Mouse (Mus musculus): ENCODE measurements around the gene Col20a1. TPM values are rescaled to one million over a fixed set of nuclear protein-coding genes. Genes with fewer than 3 reads are reported as not detected.
A peak's percentile ranks its signal among the peaks of the same experiment; 100 is the strongest.

Col20a1 gene
- polyA plus RNA-seq (2015; fragmentation: Nextera tagmentation; extraction: Ambion mirVana): 1.4 and 1.6 TPM in 2 replicates

DNA sequence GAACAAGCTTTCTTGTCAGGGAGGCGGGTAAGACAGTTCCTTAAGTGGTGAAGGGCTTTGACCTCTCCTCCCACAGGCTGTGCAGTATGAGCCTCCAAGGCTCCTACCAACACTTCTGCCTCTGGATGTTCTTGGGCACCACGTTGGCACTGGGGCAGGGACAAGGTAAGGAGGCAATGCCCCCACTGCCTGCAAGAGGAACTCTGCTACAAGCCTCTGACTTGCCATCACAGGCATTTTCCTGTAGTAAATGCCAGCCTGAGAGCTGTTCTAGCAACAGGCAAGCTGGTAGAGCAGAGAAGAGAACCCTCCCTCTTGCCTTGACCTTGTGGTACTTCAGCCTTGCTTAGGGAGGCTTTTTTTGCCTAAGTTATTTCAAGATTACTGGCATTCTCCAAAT is at the start of gene Col20a1:
TSS of gene Col20a1 (plus strand) at position 87 of the 400 bp plus-strand sequence.
- H3K27me3 ChIP-seq: no peaks in the 10 kb centered on the region
- H3K4me3 ChIP-seq: no peak within 1 kb of the TSS
- H3K4me1 ChIP-seq: peaks cover 4% of the 10 kb centered on the region; the same call in 1 of the 2 replicates
- H3K27ac ChIP-seq: no peak within 1 kb of the TSS
- H3K36me3 ChIP-seq: peaks cover 30% of the 10 kb centered on the region
- ATAC-seq (ENCODE audit: low FRiP score, low read depth): no peak
- WGBS: 65% methylated on average over 2 of the region's 2 CpGs
- H3K9me3 ChIP-seq: no peaks in the 10 kb centered on the region
- H3K9ac ChIP-seq: no peak within 1 kb of the TSS
- no peak within 1 kb of the TSS for H3K4me2 ChIP-seq (replicated peaks)

GRCm38 (mm10) chr2:180940187-180940586 is 46.1 kb upstream of the Col20a1 start:
- H3K4me2 ChIP-seq (replicated peaks): no peak overlapping the region
- 0 out of 2 replicates have a peak, but pooled peaks cover 2% of the 10 kb centered on the region for H3K27me3 ChIP-seq
- H3K4me3 ChIP-seq: no peak overlapping the region
- no peaks in the 10 kb centered on the region for H3K4me1 ChIP-seq
- no peaks in the 10 kb centered on the region for H3K9me3 ChIP-seq
- no peak overlapping the region for H3K9ac ChIP-seq
- H3K36me3 ChIP-seq: no peaks in the 10 kb centered on the region
- ATAC-seq (ENCODE audit: low FRiP score, low read depth): no peak
- no peak overlapping the region for H3K27ac ChIP-seq

DNA sequence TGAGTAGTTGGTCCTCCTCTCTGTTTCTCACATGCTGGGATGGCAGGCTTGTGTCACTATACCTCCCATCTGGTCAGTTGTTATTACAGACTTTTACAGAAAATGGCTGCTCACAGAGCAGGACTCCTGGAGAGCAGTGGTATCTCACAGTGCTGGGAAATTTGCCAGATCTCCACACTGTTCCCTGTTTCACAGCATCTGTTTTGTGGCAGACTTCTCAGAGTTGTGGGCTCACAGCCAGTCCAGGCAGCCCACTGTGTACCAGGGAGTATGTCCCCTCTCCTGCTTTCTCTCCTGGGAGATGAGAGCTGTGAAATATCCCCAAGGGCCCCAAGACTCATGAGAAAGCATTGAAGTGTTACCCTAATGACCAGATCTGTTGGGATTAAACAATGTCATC is 44.5 kb upstream of the Col20a1 start:
- Histone ChIP-seq H3K27ac (no peak overlapping the region), H3K4me3 (no peak overlapping the region), H3K27me3 (0 out of 2 replicates have a peak, but pooled peaks cover 2% of the 10 kb centered on the region), H3K36me3 (no peaks in the 10 kb centered on the region), H3K9ac (no peak overlapping the region), H3K9me3 (no peaks in the 10 kb centered on the region), H3K4me1 (no peaks in the 10 kb centered on the region), H3K4me2 (replicated peaks) (no peak overlapping the region)
- no peak for ATAC-seq (ENCODE audit: low FRiP score, low read depth)

DNA sequence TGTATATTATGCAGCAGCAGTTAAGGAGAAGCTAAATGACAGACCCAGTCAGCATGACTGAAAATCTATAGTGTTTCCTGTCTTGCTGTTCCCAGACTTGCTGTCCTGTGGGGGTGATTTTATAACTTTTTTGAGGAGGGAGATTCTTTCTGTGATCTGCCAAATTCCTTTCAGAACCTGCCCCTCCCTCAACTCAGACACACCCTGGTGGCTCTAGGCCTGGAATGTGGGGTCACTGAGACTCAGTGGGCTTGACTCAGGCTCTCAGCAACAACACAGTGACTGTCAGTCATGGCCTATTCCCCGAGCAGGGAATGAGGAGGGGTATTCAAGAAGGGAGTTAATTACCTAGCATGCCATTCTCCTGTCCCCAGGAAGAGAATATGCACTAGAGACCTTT is 36.4 kb upstream of the Col20a1 start:
- H3K27ac ChIP-seq: no peak overlapping the region
- 14% methylated on average over 1 of the region's 1 CpGs for WGBS
- no peak for ATAC-seq (ENCODE audit: low FRiP score, low read depth)
- no peak overlapping the region for H3K9ac ChIP-seq
- H3K9me3 ChIP-seq: no peaks in the 10 kb centered on the region
- peaks cover 23% of the 10 kb centered on the region for H3K27me3 ChIP-seq
- H3K4me1 ChIP-seq: peaks cover 23% of the 10 kb centered on the region
- no peaks in the 10 kb centered on the region for H3K36me3 ChIP-seq
- no peak overlapping the region for H3K4me3 ChIP-seq
- no peak overlapping the region for H3K4me2 ChIP-seq (replicated peaks)

DNA sequence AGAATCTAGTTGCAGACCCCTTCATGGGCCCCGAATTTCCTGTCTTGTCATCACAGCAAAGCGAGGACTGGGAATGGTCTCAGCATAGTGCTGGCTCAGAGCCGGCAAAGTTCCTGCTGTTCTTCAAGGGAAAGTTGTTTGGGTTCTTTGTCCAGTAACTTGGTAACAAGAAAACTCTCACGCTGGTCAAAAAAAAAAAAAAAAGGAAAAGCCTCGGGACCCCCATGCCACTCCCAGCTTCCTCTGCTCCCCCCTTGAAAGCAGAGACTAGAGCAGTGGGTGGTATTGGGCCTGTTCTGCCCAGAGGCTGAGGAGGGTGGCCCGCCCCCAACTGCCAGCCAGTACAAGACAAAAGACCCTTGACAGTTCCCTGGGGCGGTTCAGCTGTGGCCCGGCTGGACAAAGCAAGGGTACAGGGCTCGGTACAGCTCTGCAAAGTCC is 33.6 kb upstream of the Col20a1 start:
- ATAC-seq (ENCODE audit: low FRiP score, low read depth): no peak
- H3K4me2 ChIP-seq (replicated peaks): peak overlapping the region; percentile 91
- H3K9ac ChIP-seq: 0 out of 2 replicates have a peak overlapping the region, but pooled peaks have one; percentile 4
- no peaks in the 10 kb centered on the region for H3K9me3 ChIP-seq
- H3K4me1 ChIP-seq: peaks cover 27% of the 10 kb centered on the region
- no peaks in the 10 kb centered on the region for H3K36me3 ChIP-seq
- H3K27me3 ChIP-seq: peaks cover 41% of the 10 kb centered on the region
- 14% methylated on average over 9 of the region's 9 CpGs for WGBS
- no peak overlapping the region for H3K4me3 ChIP-seq
- no peak overlapping the region for H3K27ac ChIP-seq

DNA sequence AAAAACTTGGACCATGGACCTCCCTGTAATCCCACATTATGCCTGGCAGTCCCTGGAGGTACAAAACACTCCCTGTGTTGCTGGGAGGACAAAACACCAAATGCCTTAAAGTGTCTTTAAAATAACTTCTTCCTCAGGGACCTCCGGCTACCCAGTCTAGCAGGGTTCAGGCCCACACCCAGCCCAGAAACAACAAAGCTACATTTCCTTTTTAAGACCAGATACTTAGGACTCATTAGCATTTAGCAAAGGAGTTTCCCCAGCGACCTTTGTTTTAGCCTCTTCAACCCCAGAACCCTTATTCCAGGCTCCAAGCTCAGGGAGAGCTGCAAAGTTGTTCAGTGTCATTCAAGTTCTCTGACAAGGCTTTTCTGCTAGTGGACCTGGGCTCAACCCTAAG is 32.7 kb upstream of the Col20a1 start:
- Histone ChIP-seq H3K9ac (peak overlapping the region; percentile 70; the same call in 1 of the 2 replicates), H3K27ac (no peak overlapping the region; the same call in 1 of the 2 replicates), H3K4me1 (peaks cover 27% of the 10 kb centered on the region), H3K4me3 (peak overlapping the region; percentile 56), H3K36me3 (no peaks in the 10 kb centered on the region), H3K4me2 (replicated peaks) (peak overlapping the region; percentile 91), H3K9me3 (no peaks in the 10 kb centered on the region), H3K27me3 (peaks cover 41% of the 10 kb centered on the region)
- WGBS: 34% methylated on average over 2 of the region's 2 CpGs
- no peak for ATAC-seq (ENCODE audit: low FRiP score, low read depth)

- Histone ChIP-seq H3K9ac (peak within 1 kb of the TSS; percentile 70), H3K4me1 (peaks cover 27% of the 10 kb centered on the region), H3K4me3 (peak within 1 kb of the TSS; percentile 56), H3K36me3 (no peaks in the 10 kb centered on the region), H3K4me2 (replicated peaks) (peak within 1 kb of the TSS; percentile 91), H3K27me3 (peaks cover 41% of the 10 kb centered on the region), H3K9me3 (no peaks in the 10 kb centered on the region), H3K27ac (no peak within 1 kb of the TSS; the same call in 1 of the 2 replicates)
- under 1% methylated on average over 52 of the region's 52 CpGs for WGBS
- peak; percentile 93 for ATAC-seq (ENCODE audit: low FRiP score, low read depth)
Measured at GRCm38 (mm10) chr2:180954061-180955047, 32.0 kb upstream of the Col20a1 start, which contains the start of gene Nkain4. TSS of gene Nkain4 (minus strand) at chr2:180954699.

DNA sequence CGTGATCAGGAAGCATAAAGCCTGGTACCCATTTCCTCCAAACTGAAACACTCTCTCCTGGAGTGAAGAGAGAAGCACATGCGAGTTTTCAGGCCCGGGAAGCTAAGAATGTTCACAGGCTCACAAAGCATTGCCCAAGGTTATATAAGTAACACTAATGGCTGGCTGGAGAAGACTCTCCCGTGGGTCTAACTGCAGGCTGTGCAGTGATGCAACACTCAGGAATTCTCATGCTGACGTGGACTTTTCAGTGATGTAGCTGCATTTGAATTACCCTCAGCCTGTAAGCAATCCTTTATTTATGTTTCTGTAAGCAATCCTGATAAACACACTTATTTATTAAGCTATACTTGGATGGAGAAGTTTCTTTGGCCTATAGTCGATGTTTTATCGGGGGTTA is 26.7 kb upstream of the Col20a1 start:
- Histone ChIP-seq H3K9me3 (no peaks in the 10 kb centered on the region), H3K4me2 (replicated peaks) (no peak overlapping the region), H3K4me1 (peaks cover 7% of the 10 kb centered on the region; the same call in 1 of the 2 replicates), H3K9ac (no peak overlapping the region), H3K27me3 (peaks cover 21% of the 10 kb centered on the region), H3K4me3 (no peak overlapping the region), H3K27ac (no peak overlapping the region), H3K36me3 (no peaks in the 10 kb centered on the region)
- 68% methylated on average over 7 of the region's 7 CpGs for whole genome bisulfite sequencing
- no peak for ATAC-seq (ENCODE audit: low FRiP score, low read depth)

- Histone ChIP-seq H3K4me2 (replicated peaks) (no peak overlapping the region), H3K27ac (no peak overlapping the region), H3K4me1 (peaks cover 2% of the 10 kb centered on the region; the same call in 1 of the 2 replicates), H3K9ac (no peak overlapping the region), H3K9me3 (no peaks in the 10 kb centered on the region), H3K36me3 (no peaks in the 10 kb centered on the region), H3K27me3 (peaks cover 16% of the 10 kb centered on the region), H3K4me3 (no peak overlapping the region)
- ATAC-seq (ENCODE audit: low FRiP score, low read depth): no peak
- 62% methylated on average over 3 of the region's 3 CpGs for WGBS
Measured at GRCm38 (mm10) chr2:180960187-180960586, 26.1 kb upstream of the Col20a1 start.

DNA sequence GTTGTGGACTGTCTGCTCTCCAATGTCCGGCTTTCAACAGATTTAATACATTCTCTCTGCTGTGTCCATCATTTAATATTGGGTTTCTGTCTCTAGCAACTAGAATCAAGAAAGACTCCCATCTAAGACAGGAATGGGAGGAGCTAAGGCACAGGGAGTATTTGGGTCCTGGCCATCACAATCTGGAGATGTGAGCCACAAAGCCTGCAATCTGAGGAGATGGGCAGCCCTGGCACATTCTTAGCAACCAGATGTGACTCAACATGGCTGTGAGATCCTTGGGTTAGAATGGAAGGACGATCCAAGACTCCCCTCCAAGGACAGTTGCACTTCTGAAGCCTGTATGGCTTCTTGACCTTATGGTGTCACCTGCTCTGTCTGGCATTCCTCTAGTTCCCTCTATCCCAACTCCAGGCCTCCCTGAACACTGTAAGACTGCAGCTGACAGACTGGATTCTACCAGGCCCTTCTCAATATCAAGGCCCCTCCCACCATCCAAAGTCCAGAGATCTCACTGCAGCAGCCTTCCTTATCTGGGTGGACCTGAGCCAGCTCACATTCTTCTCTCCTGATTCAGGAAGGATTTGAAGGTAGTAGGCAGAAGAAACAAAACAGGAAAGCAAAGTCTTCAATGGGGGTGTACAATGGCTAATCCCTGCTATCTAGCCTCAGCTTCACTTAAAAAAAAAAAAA is 23.6 kb upstream of the Col20a1 start:
- no peaks in the 10 kb centered on the region for H3K27me3 ChIP-seq
- WGBS: 61% methylated on average over 2 of the region's 2 CpGs
- H3K36me3 ChIP-seq: no peaks in the 10 kb centered on the region
- no peak for ATAC-seq (ENCODE audit: low FRiP score, low read depth)
- H3K4me3 ChIP-seq: no peak overlapping the region
- H3K4me1 ChIP-seq: peaks cover 8% of the 10 kb centered on the region
- no peaks in the 10 kb centered on the region for H3K9me3 ChIP-seq
- H3K9ac ChIP-seq: no peak overlapping the region
- no peak overlapping the region for H3K27ac ChIP-seq
- no peak overlapping the region for H3K4me2 ChIP-seq (replicated peaks)

DNA sequence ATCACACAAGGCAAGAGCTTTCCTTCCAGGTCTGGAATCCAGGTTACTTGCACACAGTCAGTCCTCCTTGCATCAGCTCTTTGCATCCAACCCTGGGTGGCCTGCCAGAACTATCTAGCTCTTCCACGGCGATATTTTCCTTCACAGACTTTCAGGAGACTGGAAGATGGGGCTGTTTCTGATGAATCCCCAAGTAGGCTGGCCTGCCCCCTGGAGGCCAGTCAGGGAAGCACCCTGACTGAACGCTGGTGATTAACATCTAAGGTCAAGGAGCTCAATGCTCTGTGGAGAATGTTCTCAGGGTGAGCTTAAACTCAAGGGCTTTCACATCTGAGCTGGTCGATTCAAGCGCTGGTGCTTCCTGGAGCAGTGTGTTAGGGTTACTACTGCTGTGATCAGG is 22.4 kb upstream of the Col20a1 start:
- Histone ChIP-seq H3K4me2 (replicated peaks) (no peak overlapping the region), H3K9me3 (no peaks in the 10 kb centered on the region), H3K27ac (no peak overlapping the region), H3K4me1 (peaks cover 20% of the 10 kb centered on the region), H3K36me3 (peaks cover 7% of the 10 kb centered on the region), H3K4me3 (no peak overlapping the region), H3K9ac (no peak overlapping the region), H3K27me3 (no peaks in the 10 kb centered on the region)
- 6% methylated on average over 5 of the region's 5 CpGs for WGBS
- no peak for ATAC-seq (ENCODE audit: low FRiP score, low read depth)

Data from limb, embryonic 13.5 days (tissue).